Mouse (Mus musculus) urinary bladder, adult 2 months (tissue): ENCODE results near the gene Plekhh3. TPM values are rescaled to one million over a fixed set of nuclear protein-coding genes. Genes with fewer than 3 reads are reported as not detected.

ENCODE experiments used
- DNase-seq: peaks from one replicate; pipeline ENCODE4 v3.0.0; 2022; ENCODE audit warnings: low spot score
- polyA plus RNA-seq: library from polyadenylated mRNA; depleted of rRNA; stranded (reverse); fragments of >200 nt; gene quantifications from 2 replicates; pipeline ENCODE4 v1.2.3, GENCODE M21; 2012; rRNA removed

Plekhh3 gene
- polyA plus RNA-seq, 1 experiment, result 33.9 TPM

GRCm38 (mm10) chr11:101119761-101120544 is 51.2 kb downstream of the Plekhh3 start, which contains the start of the genes Retreg3 and Tubg1:
Gene Retreg3, minus strand, starts transcription at chr11:101119893.
Gene Tubg1, plus strand, starts transcription at chr11:101119938.
- DNase-seq, result peak; percentile 97

- DNase-seq, result no peak
Observed at GRCm38 (mm10) chr11:101119131-101119760, 51.9 kb downstream of the Plekhh3 start.

- DNase-seq, result no peak
Observed at GRCm38 (mm10) chr11:101118105-101118504, 53.0 kb downstream of the Plekhh3 start.

GRCm38 (mm10) chr11:101115564-101115963 is 55.6 kb downstream of the Plekhh3 start:
- DNase-seq, result no peak

Other genes with a start within 250 kb of the Plekhh3 start
- 91.2 and 103 TPM in 2 replicates for gene Stat3, start 231.8 kb downstream of the Plekhh3 start, polyA plus RNA-seq
- 284 and 420 TPM in 2 replicates for gene Cavin1, start 200.5 kb downstream of the Plekhh3 start, polyA plus RNA-seq
- 66.9 and 74.1 TPM in 2 replicates for gene Atp6v0a1, start 161.9 kb downstream of the Plekhh3 start, polyA plus RNA-seq
- gene Naglu, start 101.3 kb downstream of the Plekhh3 start, polyA plus RNA-seq, result 27.2 and 29.0 TPM in 2 replicates
- 0.56 and 0.57 TPM in 2 replicates for gene Hsd17b1, start 92.9 kb downstream of the Plekhh3 start, polyA plus RNA-seq
- 25.8 and 38.8 TPM in 2 replicates for gene Coasy, start 88.8 kb downstream of the Plekhh3 start, polyA plus RNA-seq
- gene Mlx, start 84.1 kb downstream of the Plekhh3 start, polyA plus RNA-seq, result 34.1 and 38.0 TPM in 2 replicates
- gene Psmc3ip, start 75.9 kb downstream of the Plekhh3 start, polyA plus RNA-seq, result 7.1 and 7.9 TPM in 2 replicates
- 66.2 and 67.3 TPM in 2 replicates for gene Retreg3, start 51.5 kb downstream of the Plekhh3 start, polyA plus RNA-seq
- 4.3 and 11.0 TPM in 2 replicates for gene Tubg1, start 51.4 kb downstream of the Plekhh3 start, polyA plus RNA-seq
- gene Tubg2, start 15.4 kb downstream of the Plekhh3 start, polyA plus RNA-seq, result 3.3 and 5.0 TPM in 2 replicates
- 4.2 and 5.8 TPM in 2 replicates for gene Cntnap1, start 828 bp downstream of the Plekhh3 start, polyA plus RNA-seq
- gene Ccr10, start 4.1 kb upstream of the Plekhh3 start, polyA plus RNA-seq, result 0.19 and 0.21 TPM in 2 replicates
- 45.0 and 45.7 TPM in 2 replicates for gene Ezh1, start 55.1 kb upstream of the Plekhh3 start, polyA plus RNA-seq
- gene Ramp2, start 74.7 kb upstream of the Plekhh3 start, polyA plus RNA-seq, result 79.5 and 82.0 TPM in 2 replicates
- gene Vps25, start 82.4 kb upstream of the Plekhh3 start, polyA plus RNA-seq, result 73.3 and 91.1 TPM in 2 replicates
- 7.4 and 10.6 TPM in 2 replicates for gene Wnk4, start 89.2 kb upstream of the Plekhh3 start, polyA plus RNA-seq
- gene Cntd1, start 107.7 kb upstream of the Plekhh3 start, polyA plus RNA-seq, result 1.4 and 1.5 TPM in 2 replicates
- gene Coa3, start 107.8 kb upstream of the Plekhh3 start, polyA plus RNA-seq, result 155 and 156 TPM in 2 replicates
- 147 and 154 TPM in 2 replicates for gene Becn1, start 130.9 kb upstream of the Plekhh3 start, polyA plus RNA-seq
- 60.6 and 68.7 TPM in 2 replicates for gene Psme3, start 144.9 kb upstream of the Plekhh3 start, polyA plus RNA-seq
- gene Aoc2, start 153.7 kb upstream of the Plekhh3 start, polyA plus RNA-seq, result 3.8 and 4.8 TPM in 2 replicates
- 59.2 and 75.5 TPM in 2 replicates for gene Aoc3, start 159.3 kb upstream of the Plekhh3 start, polyA plus RNA-seq
- gene G6pc, start 196.2 kb upstream of the Plekhh3 start, polyA plus RNA-seq, result not detected in 2 replicates
- gene Aarsd1, start 246.3 kb upstream of the Plekhh3 start, polyA plus RNA-seq, result 26.1 and 27.7 TPM in 2 replicates